Mouse (Mus musculus) forebrain, embryonic 14.5 days (tissue): ENCODE results near the gene S100b. TPM values are rescaled to one million over a fixed set of nuclear protein-coding genes. Genes with fewer than 3 reads are reported as not detected.

Experiments used
- ATAC-seq: fragments of 200-750 bp; cut with Nextera tagmentation; 2 replicates; pipeline ENCODE4 v1.8.0; 2017; ENCODE audit warnings: mild to moderate bottlenecking, moderate library complexity
- DNase-seq: peaks from one replicate; pipeline ENCODE4 v3.0.0-alpha.2; 2015; ENCODE audit warnings: low spot score
- H3K27ac ChIP-seq: fragments of 300-500 bp; sonication (generic); 2 replicates; pipeline ENCODE4 v1.5.1; 2014; ENCODE audit warnings: low read depth, mild to moderate bottlenecking, control low read depth, low read length, moderate library complexity
- H3K27me3 ChIP-seq: fragments of 300-500 bp; sonication (generic); replicated peaks from 2 replicates; pipeline ENCODE4 v1.6.1; 2014; ENCODE audit warnings: low read length, control low read depth, mixed read lengths; ENCODE audit not compliant: control insufficient read depth, insufficient read depth
- H3K36me3 ChIP-seq: fragments of 300-500 bp; sonication (generic); 2 replicates; pipeline ENCODE4 v1.6.1; 2014; ENCODE audit warnings: low read length, control low read depth; ENCODE audit not compliant: control insufficient read depth, insufficient read depth
- H3K4me1 ChIP-seq: fragments of 300-500 bp; sonication (generic); 2 replicates; pipeline ENCODE4 v1.6.1; 2014; ENCODE audit warnings: antibody characterized with exemption, low read length, control low read depth; ENCODE audit not compliant: control insufficient read depth, insufficient read depth
- H3K4me2 ChIP-seq: fragments of 300-500 bp; sonication (generic); 2 replicates; pipeline ENCODE4 v1.6.1; 2014; ENCODE audit warnings: mild to moderate bottlenecking, control low read depth, low read length
- H3K4me3 ChIP-seq: fragments of 300-500 bp; sonication (generic); 2 replicates; pipeline ENCODE4 v1.5.1; 2014; ENCODE audit warnings: low read depth, low read length, control low read depth
- H3K9ac ChIP-seq: fragments of 300-500 bp; sonication (generic); 2 replicates; pipeline ENCODE4 v1.6.1; 2014; ENCODE audit warnings: mild to moderate bottlenecking, low read length, control low read depth, moderate library complexity
- H3K9me3 ChIP-seq: fragments of 300-500 bp; sonication (generic); replicated peaks from 2 replicates; pipeline ENCODE4 v1.6.1; 2016; ENCODE audit warnings: low read length, control low read depth, mixed read lengths; ENCODE audit not compliant: control insufficient read depth
- WGBS: fragments of 180-500 bp; shearing (Covaris S2); extraction: QIAGEN DNeasy Blood & Tissue Kit; methylation state at CpG from one replicate; pipeline ENCODE4 v1.1.7; 2014; 5-methylcytosine and 5-hydroxymethylcytosine counted together
- polyA plus RNA-seq: library from polyadenylated mRNA; unstranded; fragments of >200 nt; fragmentation: Nextera tagmentation; extraction: Ambion mirVana; gene quantifications from 2 replicates; pipeline ENCODE4 v1.2.1, GENCODE M21; 2014

The S100b gene
- 0.42 and 0.77 TPM in 2 replicates for polyA plus RNA-seq

DNA sequence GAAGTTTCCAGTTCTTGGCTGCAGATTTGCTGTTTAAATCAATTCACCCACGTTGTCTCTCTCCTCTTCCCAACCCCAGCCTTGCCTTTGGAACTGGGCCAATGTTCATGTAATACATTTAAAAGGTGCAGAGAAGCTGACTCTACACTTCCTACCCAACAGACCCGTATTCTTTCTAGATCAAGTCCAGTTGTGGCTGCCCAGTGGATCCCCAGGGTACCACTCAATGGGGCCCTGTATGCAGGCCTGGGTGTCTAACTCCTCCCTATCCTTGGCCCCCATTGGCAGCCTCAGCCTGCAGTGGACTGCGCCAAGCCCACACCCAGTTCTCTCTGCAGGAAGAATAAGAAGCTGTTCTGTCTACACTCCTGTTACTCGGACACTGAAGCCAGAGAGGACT is at the start of gene S100b:
TSS of gene S100b (plus strand) at position 318 of the 400 bp plus-strand sequence.
- H3K27me3 ChIP-seq = no peaks in the 10 kb centered on the region
- no peak within 1 kb of the TSS for H3K4me3 ChIP-seq
- no peaks in the 10 kb centered on the region for H3K36me3 ChIP-seq
- DNase-seq (peak; percentile 27), ATAC-seq (no peak)
- H3K4me2 ChIP-seq = no peak within 1 kb of the TSS
- 52% methylated on average over 4 of the region's 4 CpGs for WGBS
- H3K4me1 ChIP-seq = no peaks in the 10 kb centered on the region
- no peak within 1 kb of the TSS for H3K27ac ChIP-seq
- no peak within 1 kb of the TSS for H3K9ac ChIP-seq
- H3K9me3 ChIP-seq = no peaks in the 10 kb centered on the region

DNA sequence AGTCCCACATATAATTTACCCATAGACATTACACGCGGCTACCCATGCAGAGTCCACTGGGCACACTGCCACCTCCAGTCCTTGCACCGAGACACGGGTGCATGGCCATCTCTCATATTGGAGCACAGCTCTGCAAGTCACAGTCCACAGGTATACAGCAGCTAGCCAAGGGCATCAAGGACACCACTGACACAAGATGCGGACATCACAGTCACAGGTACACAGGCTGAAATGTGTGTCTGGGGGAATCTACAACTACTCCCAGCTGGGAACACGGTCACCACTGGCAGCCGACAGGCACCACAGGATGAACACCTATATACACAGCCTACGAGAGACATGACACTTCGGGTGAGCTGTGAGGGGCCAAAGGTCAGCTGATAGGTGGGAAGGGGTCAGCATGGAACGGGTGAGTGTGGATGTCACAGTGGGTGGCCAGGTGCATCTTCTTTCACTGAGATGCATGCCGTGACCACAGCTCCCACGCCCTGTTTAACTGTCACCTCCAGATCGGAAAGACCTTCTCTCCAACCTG is 46.3 kb upstream of the S100b start:
- H3K4me2 ChIP-seq = no peak overlapping the region
- H3K27ac ChIP-seq = no peak overlapping the region
- no peaks in the 10 kb centered on the region for H3K27me3 ChIP-seq
- H3K4me1 ChIP-seq = no peaks in the 10 kb centered on the region
- no peaks in the 10 kb centered on the region for H3K9me3 ChIP-seq
- ATAC-seq (no peak), DNase-seq (no peak)
- 94% methylated on average over 13 of the region's 13 CpGs for WGBS
- no peak overlapping the region for H3K9ac ChIP-seq
- no peak overlapping the region for H3K4me3 ChIP-seq
- H3K36me3 ChIP-seq = peaks cover 61% of the 10 kb centered on the region

DNA sequence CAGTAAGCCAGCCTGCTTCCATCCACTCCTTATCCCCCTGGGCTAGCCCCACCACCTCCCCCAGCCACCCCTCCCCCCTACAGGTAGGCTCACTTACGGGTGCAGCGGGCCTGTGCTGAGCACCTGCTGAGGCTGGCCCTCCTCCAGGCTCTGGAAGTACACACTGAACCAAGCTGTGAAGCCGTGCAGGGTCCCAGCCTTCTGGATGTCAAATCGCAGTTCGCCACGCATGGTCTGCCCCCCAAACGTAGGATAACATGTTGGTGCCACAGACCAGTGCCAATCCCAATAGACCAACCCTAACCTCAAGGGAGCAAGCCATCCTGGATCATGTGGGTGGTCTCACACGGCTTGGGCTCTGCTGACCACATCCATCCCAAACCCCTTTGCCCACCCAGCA is 44.4 kb upstream of the S100b start:
- no peak overlapping the region for H3K4me3 ChIP-seq
- no peaks in the 10 kb centered on the region for H3K9me3 ChIP-seq
- H3K27ac ChIP-seq = no peak overlapping the region
- H3K9ac ChIP-seq = no peak overlapping the region
- DNase-seq (no peak), ATAC-seq (no peak)
- H3K4me1 ChIP-seq = no peaks in the 10 kb centered on the region
- 90% methylated on average over 8 of the region's 8 CpGs for WGBS
- peaks cover 78% of the 10 kb centered on the region for H3K36me3 ChIP-seq
- no peaks in the 10 kb centered on the region for H3K27me3 ChIP-seq
- H3K4me2 ChIP-seq = no peak overlapping the region

DNA sequence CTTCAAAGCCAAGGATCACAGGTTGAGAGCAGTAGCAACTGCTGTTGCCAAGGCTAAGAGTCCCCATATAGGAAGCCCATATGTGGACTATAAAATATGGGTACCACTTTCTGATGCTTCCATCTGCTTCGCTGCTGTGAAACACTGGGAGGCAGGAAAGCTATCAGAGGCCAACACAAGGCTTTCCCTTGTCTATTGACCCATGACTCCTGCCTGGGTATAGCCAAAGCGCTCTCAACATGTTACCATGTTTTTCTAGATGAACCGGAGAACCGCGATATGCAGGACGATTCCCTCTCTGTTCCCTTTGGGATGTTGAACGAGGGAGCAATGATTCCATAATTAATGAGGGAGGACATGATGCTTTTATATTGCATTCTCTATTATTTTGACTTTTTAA is 42.8 kb upstream of the S100b start:
- Histone ChIP-seq H3K27ac (no peak overlapping the region), H3K27me3 (no peaks in the 10 kb centered on the region), H3K4me1 (no peaks in the 10 kb centered on the region), H3K9me3 (peaks cover 10% of the 10 kb centered on the region; the same call in 1 of the 2 replicates), H3K36me3 (peaks cover 93% of the 10 kb centered on the region), H3K4me2 (no peak overlapping the region), H3K4me3 (no peak overlapping the region), H3K9ac (no peak overlapping the region)
- WGBS = 93% methylated on average over 7 of the region's 7 CpGs
- DNase-seq = no peak
- ATAC-seq = no peak

DNA sequence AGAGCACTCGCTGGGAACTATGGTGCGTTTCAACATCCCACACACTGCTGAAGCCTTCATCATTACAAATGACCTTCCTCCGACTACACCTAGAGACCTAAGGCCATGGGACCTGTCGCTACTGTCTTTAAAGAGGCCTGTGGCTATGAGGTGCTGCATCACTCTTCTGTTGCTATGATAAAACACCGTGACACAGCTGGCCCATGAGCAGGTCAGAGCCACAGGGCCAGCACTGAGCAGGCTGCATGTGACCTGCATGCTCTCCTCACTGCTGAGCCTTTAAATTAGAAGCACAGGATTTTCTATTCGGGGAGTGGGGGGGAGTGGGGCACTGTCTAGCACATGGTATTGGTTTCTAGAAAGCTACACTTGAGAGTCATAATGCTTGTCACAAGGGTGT is 41.5 kb upstream of the S100b start:
- Histone ChIP-seq H3K36me3 (peaks cover 94% of the 10 kb centered on the region), H3K27me3 (no peaks in the 10 kb centered on the region)
- no peak for DNase-seq

DNA sequence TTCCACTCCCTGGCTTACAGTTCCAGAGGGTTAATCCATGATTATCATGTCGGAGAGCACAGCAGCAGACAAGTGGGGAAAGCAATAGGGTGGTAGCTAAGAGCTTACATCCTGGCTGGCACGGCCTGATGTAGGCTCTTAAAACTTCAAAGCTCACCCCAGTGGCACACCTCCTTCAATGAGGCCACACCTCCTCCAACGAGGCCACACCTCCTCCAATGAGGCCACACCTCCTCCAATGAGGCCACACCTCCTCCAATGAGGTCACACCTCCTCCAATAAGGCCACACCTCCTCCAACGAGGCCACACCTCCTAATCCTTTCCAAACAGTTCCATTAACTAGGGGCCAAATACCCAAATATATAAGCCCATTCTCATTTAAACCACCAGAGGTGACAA is 39.5 kb upstream of the S100b start:
- H3K27me3 ChIP-seq = no peaks in the 10 kb centered on the region
- no peaks in the 10 kb centered on the region for H3K4me1 ChIP-seq
- no peak overlapping the region for H3K27ac ChIP-seq
- no peak overlapping the region for H3K9ac ChIP-seq
- H3K4me3 ChIP-seq = no peak overlapping the region
- H3K4me2 ChIP-seq = no peak overlapping the region
- ATAC-seq = no peak
- WGBS = 91% methylated on average over 4 of the region's 4 CpGs
- DNase-seq = no peak
- peaks cover 10% of the 10 kb centered on the region; the same call in 1 of the 2 replicates for H3K9me3 ChIP-seq
- H3K36me3 ChIP-seq = peaks cover 92% of the 10 kb centered on the region

More for the DNA sequence above, 41.5 kb upstream of the S100b start:
- 95% methylated on average over 6 of the region's 6 CpGs for WGBS
- Histone ChIP-seq H3K27ac (no peak overlapping the region), H3K4me3 (no peak overlapping the region), H3K4me2 (no peak overlapping the region), H3K9me3 (peaks cover 10% of the 10 kb centered on the region; the same call in 1 of the 2 replicates), H3K4me1 (no peaks in the 10 kb centered on the region), H3K9ac (no peak overlapping the region)
- ATAC-seq = no peak

DNA sequence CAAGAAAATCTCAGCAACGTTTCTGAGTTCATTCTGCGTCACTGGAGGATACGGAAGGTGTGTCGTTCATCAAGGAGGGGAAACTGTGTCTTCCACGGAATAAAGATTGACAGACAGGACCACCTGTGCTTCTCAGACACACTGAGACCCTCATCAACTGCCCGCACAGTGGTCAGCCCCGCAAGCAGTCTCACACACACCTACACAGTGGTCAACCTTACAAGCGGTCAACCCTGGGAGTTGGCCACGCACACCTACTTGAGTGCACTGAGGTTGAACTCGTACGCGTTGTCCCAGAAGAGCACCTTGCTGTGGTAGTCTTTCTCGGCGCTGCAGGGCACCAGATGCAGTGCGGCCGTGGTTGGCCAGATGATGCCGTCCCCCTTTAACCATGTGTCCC is 36.6 kb upstream of the S100b start:
- no peaks in the 10 kb centered on the region for H3K27me3 ChIP-seq
- no peak overlapping the region for H3K27ac ChIP-seq
- H3K9me3 ChIP-seq = peaks cover 10% of the 10 kb centered on the region; the same call in 1 of the 2 replicates
- peaks cover 96% of the 10 kb centered on the region for H3K36me3 ChIP-seq
- ATAC-seq = no peak
- H3K4me1 ChIP-seq = no peaks in the 10 kb centered on the region
- H3K9ac ChIP-seq = no peak overlapping the region
- no peak for DNase-seq
- H3K4me3 ChIP-seq = no peak overlapping the region
- WGBS = 97% methylated on average over 17 of the region's 17 CpGs
- H3K4me2 ChIP-seq = no peak overlapping the region

DNA sequence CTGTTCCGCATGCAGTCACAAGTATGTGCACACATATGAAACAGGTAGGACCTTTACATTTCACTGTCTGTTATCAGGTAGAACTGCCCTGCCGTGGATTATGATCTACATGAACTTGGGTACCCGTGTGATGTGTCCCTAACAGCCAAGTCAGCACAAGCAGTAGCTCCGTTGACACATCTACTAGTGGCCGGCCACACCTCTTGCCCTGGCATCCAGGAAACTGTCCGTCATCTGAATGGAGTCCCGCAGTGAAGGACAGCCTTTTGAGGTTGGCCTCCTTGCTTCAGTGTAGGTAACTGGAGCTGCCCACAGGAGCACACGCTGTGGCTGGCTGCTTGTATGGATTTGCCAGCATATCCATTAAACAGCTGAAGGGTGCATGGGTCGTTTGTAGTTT is 35.4 kb upstream of the S100b start:
- Histone ChIP-seq H3K36me3 (peaks cover 97% of the 10 kb centered on the region), H3K4me2 (no peak overlapping the region), H3K27ac (no peak overlapping the region), H3K9ac (no peak overlapping the region), H3K4me3 (no peak overlapping the region), H3K27me3 (no peaks in the 10 kb centered on the region), H3K9me3 (peaks cover 10% of the 10 kb centered on the region; the same call in 1 of the 2 replicates), H3K4me1 (no peaks in the 10 kb centered on the region)
- 86% methylated on average over 9 of the region's 9 CpGs for WGBS
- ATAC-seq = no peak
- DNase-seq = no peak

DNA sequence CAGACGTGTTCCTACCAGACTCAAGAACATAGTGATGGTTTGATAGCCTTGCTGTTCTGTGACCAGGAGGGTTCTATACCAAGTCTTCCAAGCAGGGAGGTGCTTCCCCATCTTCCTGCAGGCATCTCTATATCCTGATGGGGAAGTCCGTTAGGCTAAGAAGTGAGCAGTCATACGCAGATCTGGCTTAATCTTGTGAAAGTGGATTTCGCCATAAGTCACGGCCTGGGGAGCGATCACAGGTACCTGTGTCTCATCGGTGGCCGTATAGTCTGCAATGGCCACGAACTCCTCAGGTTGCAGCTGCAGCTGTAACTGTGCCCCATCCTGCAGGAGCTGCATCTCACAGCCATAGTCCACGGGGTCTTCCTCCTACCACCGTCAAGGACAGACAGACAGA is 27.7 kb upstream of the S100b start:
- Histone ChIP-seq H3K4me2 (no peak overlapping the region), H3K27me3 (no peaks in the 10 kb centered on the region), H3K4me3 (no peak overlapping the region), H3K4me1 (no peaks in the 10 kb centered on the region), H3K36me3 (peaks cover 62% of the 10 kb centered on the region), H3K9me3 (no peaks in the 10 kb centered on the region), H3K27ac (no peak overlapping the region), H3K9ac (no peak overlapping the region)
- 94% methylated on average over 11 of the region's 11 CpGs for WGBS
- ATAC-seq = no peak
- DNase-seq = no peak
